Mouse (Mus musculus) Patski (cell line): ENCODE measurements around the gene Casp9. TPM values are rescaled to one million over a fixed set of nuclear protein-coding genes. Genes with fewer than 3 reads are reported as not detected.

Experiments
- ATAC-seq: fragments of 100-300 bp; one replicate; pipeline ENCODE4 v1.8.0; 2021
- CTCF ChIA-PET: fragments of 350-600 bp; sonication (Branson Sonifier 250); formaldehyde crosslinking; loops from one replicate; lab custom pipeline; 2022; ENCODE audit warnings: inconsistent platforms; lab: Charles Lee
- POLR2A ChIA-PET: fragments of 350-600 bp; sonication (Branson Sonifier 250); formaldehyde crosslinking; loops from one replicate; lab custom pipeline; 2022; ENCODE audit warnings: antibody characterized with exemption, inconsistent platforms; lab: Charles Lee
- DNase-seq: peaks from one replicate; pipeline ENCODE4 v3.0.0-alpha.2; 2011; ENCODE audit warnings: low read depth, low spot score
- H3K27me3 ChIP-seq: fragments of 371-371 bp; one replicate; pipeline ENCODE4 v1.5.1; 2021
- CTCF ChIP-seq: fragments of 100-300 bp; IDR thresholded peaks from one replicate; pipeline ENCODE4 v1.5.1; 2021
- in situ Hi-C: fragments of 300-500 bp; cut with MboI; formaldehyde crosslinking; loops from 3 replicates; pipeline ENCODE4 v1.11.1; 2018; ENCODE audit warnings: low pct_unique_long_range_greater_than_20kb, mixed read lengths
- polyA plus RNA-seq: library from polyadenylated mRNA; unstranded; gene quantifications from one replicate; pipeline ENCODE4 v1.2.3, GENCODE M21; 2021

Gene Casp9
- polyA plus RNA-seq, 1 experiment from 2014 or later, result 6.9 TPM

DNA sequence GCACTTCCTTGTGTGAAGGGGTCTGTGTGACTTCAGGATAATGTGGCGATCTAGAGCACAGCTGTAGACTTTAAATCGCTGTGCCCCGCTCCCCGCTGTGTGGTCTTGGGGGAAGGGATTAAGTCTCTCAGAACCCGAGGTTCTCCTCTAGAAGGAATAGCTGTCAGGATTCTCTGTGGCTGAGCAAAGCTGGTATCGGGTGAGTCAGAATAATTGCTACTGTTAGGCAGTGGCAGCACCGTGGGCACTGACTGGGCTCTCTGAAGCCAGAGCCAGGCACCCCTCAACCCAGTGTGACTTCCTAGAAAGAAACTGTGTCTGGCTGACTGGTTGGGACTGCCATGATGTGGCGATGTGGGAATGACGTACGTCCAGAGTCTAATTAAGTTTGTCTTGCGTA, 37.0 kb downstream of the Casp9 start:
- no peak for ATAC-seq
- POLR2A ChIA-PET, result no interaction called here
- CTCF ChIA-PET, result interaction anchor here (1.1 kb wide), 1 partner anchor 117 kb away, joined by 4 read pairs; no protein-coding TSS in a partner anchor
- in situ Hi-C loops, result loop anchor here (25.0 kb wide), 1 partner anchor 1182 kb away; no protein-coding TSS in a partner anchor
- DNase-seq, result no peak
- TF ChIP-seq CTCF, result no peak
- no peaks in the 10 kb centered on the region for H3K27me3 ChIP-seq

DNA sequence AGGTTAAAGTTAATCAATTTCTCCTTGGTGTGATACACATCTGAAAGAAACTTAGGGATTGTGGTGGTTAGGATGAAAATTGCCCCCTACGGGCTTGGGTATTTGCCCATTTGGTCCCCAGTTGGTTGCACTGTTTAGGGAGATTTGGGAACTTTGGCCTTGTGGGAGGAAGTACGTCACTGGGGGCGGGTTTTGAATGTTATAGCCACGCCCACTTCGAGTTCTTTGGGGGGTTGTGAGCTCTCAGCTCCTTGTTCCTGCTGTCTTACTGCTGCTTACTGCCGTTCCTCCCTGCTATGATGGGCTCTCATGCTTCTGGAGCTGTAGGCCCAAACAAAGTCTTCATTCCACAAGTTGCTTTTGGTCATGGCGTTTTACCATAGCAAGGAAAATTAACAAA, 37.9 kb downstream of the Casp9 start:
- CTCF ChIA-PET, result interaction anchor here (1.1 kb wide), 1 partner anchor 116 kb away, joined by 4 read pairs; no protein-coding TSS in a partner anchor
- in situ Hi-C loops, result loop anchor here (25.0 kb wide), 1 partner anchor 1181 kb away; no protein-coding TSS in a partner anchor

DNA sequence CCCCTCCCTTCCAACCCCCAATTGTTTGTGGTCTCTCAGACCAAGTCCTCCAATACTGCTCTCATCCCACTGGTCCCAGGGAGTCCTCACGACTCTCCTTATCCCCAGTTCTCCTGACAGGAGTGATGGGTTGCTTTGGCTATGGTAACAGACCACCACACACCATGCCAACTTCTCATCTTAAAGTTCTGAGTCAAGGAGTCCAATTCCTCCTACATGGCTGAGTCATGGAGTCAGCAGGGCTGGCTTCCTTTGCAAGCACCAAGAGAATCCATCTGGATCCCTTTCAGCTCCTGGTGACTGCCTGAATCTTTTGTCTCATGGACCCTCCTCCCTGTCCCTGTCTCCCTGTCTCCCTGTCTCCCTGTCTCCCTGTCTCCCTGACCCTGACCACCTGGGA, 40.5 kb downstream of the Casp9 start:
- ChIA-PET CTCF (interaction anchor here (1.0 kb wide), 1 partner anchor 17 kb away, joined by 3 read pairs; no protein-coding TSS in a partner anchor), POLR2A (no interaction called here)
- DNase-seq, result no peak
- no peak for TF ChIP-seq CTCF
- in situ Hi-C loops, result loop anchor here (25.0 kb wide), 1 partner anchor 1178 kb away; no protein-coding TSS in a partner anchor
- no peak for ATAC-seq
- H3K27me3 ChIP-seq, result no peaks in the 10 kb centered on the region

More for the DNA sequence above, 37.9 kb downstream of the Casp9 start:
- H3K27me3 ChIP-seq, result no peaks in the 10 kb centered on the region
- no peak for TF ChIP-seq CTCF
- POLR2A ChIA-PET, result no interaction called here
- no peak for ATAC-seq
- no peak for DNase-seq

DNA sequence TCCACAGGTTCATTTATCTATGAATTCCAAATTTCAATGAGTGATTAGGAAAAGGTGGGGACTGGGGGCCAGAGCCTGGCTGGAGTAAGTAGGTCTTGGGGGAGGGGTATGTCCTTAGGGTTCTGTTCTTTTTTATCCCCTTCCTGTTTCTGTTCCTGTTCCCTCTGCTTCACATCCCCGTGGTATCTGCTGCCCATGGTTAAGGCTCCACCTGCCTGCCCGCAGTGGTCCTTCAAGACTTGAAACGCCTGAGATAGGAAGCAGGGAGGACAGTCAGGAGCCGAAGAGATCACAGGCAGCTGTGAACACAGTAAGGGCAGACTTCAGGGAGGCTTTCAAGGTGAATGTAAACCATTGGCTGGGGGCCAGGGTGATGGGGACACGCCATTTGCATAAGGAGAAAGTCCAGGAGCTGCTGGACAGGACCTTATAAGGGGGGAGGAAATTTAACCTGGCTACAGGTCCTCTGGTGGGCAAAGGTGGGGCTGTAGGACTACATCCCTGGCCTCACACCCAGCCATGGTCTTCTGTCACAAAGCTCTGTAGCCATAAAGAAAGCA, 41.2 kb downstream of the Casp9 start:
- ATAC-seq, result no peak
- H3K27me3 ChIP-seq, result no peaks in the 10 kb centered on the region
- TF ChIP-seq CTCF, result no peak
- ChIA-PET CTCF (interaction anchor here (1.0 kb wide), 1 partner anchor 17 kb away, joined by 3 read pairs; no protein-coding TSS in a partner anchor), POLR2A (no interaction called here)
- in situ Hi-C loops, result loop anchor here (25.0 kb wide), 1 partner anchor 1178 kb away; no protein-coding TSS in a partner anchor
- DNase-seq, result no peak

DNA sequence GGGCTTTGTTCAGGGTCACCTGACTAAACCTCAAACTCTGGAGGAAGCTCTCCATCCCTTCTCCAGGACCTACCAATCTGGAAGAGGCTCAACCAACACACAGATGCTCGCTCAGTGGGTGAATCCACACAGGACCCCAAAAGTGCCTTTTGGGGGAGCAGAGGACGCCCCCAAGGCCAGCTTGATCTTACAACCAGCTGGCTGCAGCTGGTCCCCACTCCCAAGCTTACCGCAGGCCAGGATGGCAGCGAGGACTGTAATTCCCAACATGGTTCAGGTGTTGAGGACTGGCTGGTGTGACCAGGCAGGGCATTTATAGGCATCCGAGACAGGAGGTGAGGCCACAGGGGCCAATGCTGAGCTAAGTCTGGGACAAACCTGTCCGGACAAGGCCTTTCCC, 52.6 kb downstream of the Casp9 start, which contains the start of gene Ctrc:
TSS of gene Ctrc (minus strand) at position 361 of the 400 bp plus-strand sequence.
- no peak for TF ChIP-seq CTCF
- ChIA-PET POLR2A (no interaction called here), CTCF (interaction anchor here (1.1 to 1.7 kb wide), 2 partner anchors 25 to 36 kb away, joined by 3 to 4 read pairs; no protein-coding TSS in a partner anchor)
- in situ Hi-C loops, result loop anchor here (10.0 to 25.0 kb wide), 2 partner anchors 231 to 1166 kb away; partner anchors contain the start of gene Tmem82
- no peaks in the 10 kb centered on the region for H3K27me3 ChIP-seq
- DNase-seq (no peak), ATAC-seq (no peak)

DNA sequence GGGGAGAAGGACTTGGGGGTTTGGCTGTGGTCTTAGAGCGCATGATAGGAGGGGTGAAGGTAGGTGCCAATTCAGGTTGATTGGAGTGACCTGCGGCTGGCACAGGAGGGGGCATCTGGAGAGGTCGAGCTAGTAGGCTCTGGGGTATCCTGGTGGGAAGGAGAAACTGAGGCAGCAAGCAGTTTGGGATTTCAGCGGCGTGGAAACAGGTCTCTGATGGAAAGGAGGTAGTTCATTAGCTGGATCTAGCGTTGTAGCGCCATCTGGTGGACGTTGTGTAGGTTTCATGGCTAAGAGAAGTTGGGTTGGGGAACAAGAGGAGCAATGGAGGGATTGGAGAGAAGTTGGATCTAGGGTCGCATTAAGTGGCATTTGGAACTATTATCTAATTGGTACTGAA, 60.0 kb downstream of the Casp9 start:
- no peak for DNase-seq
- POLR2A ChIA-PET, result no interaction called here
- ATAC-seq, result no peak

DNA sequence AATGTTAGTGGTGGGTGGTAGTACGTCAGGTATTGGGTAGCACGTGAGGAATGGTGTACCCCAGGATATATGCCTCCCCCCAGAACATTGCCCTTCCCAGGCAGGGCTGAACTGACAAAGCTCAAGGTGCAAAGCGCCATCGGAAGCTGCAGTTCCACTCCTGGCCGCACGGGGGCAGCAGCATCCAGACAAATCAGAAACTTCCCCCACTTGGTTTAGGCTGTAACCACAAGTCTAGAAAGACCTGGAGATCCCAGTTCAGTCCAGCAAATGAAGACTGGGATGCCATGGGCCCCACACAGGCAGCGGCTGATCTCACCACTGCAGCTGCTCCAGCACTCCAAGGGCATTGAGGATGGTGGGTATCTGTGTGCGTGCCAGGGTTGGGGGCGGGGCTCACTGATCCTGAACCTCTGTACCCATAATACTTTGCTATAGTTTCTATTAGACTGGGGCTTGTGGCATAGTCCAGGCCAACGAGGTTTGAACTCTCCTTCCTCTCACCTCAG, 64.1 kb downstream of the Casp9 start:
- ATAC-seq (peak; percentile 71), DNase-seq (no peak)
- H3K27me3 ChIP-seq, result no peaks in the 10 kb centered on the region
- ChIA-PET CTCF (interaction anchor here (1.0 to 2.2 kb wide), 6 partner anchors 23 to 240 kb away, joined by 3 to 16 read pairs (median 4); no protein-coding TSS in a partner anchor), POLR2A (no interaction called here)
- in situ Hi-C loops, result loop anchor here (5.0 kb wide), 1 partner anchor 100 kb away; no protein-coding TSS in a partner anchor
- no peak for TF ChIP-seq CTCF

More for the DNA sequence above, 60.0 kb downstream of the Casp9 start:
- in situ Hi-C loops, result no loop called here
- no peaks in the 10 kb centered on the region for H3K27me3 ChIP-seq
- TF ChIP-seq CTCF, result peak; percentile 68
- CTCF ChIA-PET, result interaction anchor here (1.2 to 2.9 kb wide), 5 partner anchors 11 to 103 kb away, joined by 3 to 19 read pairs (median 6); no protein-coding TSS in a partner anchor

DNA sequence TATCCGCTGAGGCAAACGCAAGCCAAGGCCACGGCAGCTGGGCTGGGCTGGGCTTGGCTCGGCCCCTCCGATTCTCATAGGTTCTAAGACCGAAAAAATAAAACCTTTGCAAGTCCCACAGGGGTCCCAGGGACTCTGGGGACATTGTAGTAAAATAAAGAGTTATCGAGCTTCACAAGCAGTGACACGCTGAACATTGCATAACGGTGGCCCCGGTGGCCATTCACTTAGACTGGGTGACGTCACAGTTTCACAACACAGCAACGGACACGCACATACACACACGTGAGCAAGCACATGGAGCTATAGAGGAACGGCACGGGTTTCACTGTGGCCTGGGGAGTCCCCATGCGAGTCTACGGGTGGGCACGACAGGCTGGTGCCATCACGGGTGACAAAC, 65.1 kb downstream of the Casp9 start:
- POLR2A ChIA-PET, result no interaction called here
- in situ Hi-C loops, result loop anchor here (5.0 kb wide), 1 partner anchor 99 kb away; no protein-coding TSS in a partner anchor
- H3K27me3 ChIP-seq, result no peaks in the 10 kb centered on the region
- no peak for DNase-seq
- CTCF ChIA-PET, result interaction anchor here (1.6 to 2.2 kb wide), 2 partner anchors 67 to 97 kb away, joined by 4 to 16 read pairs; no protein-coding TSS in a partner anchor
- TF ChIP-seq CTCF, result no peak
- no peak for ATAC-seq

DNA sequence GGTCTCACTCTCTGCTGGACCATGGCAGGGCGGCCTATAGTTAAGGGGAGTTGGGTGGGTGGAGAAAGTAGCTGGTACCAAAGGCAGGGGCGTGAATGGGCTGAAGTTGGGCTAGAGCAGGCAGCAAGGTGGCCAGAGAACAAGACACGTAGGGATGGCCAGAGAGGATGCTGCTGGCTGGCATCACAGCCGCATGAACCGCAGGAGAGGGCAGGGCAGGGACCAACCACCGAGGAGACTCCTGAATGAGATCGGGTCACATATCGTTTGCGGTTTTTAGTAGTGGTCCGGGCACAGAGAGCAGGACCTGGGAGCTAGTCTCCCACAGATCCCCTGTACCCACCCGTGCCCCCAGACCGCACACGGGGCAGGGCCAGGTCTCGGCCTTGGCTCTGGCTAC, 65.9 kb downstream of the Casp9 start:
- ChIA-PET POLR2A (no interaction called here), CTCF (no interaction called here)
- in situ Hi-C loops, result loop anchor here (5.0 kb wide), 1 partner anchor 98 kb away; no protein-coding TSS in a partner anchor
- DNase-seq, result no peak
- TF ChIP-seq CTCF, result no peak
- H3K27me3 ChIP-seq, result no peaks in the 10 kb centered on the region
- no peak for ATAC-seq

DNA sequence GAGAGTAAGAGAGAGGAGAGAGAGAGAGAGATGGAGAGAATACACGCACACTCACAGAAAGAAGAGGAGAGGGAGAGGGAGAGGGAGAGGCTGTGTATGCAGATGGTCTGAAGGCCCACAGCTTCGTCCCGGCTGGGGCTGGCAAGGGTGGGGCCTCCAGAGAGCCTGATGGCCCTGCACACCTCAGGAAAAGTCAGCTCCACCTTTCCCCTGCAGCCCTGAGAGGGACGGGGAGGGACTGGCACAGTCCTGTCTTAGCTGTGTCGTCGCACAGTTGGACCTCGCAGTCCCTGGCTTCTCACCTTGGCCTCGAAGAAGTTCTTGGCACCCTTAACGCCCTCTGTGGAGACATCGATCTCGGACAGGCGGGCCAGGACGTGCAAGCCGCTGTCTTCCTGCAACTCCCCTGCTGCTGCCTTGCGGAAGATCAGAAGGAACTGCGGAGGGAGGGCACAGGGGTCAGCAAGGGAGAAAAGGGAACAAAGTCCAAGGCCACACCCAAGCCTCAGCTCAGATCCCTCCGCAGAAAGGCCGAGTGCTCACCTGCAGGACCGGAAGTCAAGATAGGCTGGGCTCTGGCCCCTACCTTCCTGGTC, 66.9 kb downstream of the Casp9 start:
- CTCF ChIA-PET, result no interaction called here
- DNase-seq (no peak), ATAC-seq (no peak)
- POLR2A ChIA-PET, result no interaction called here
- TF ChIP-seq CTCF, result no peak
- in situ Hi-C loops, result no loop called here
- no peaks in the 10 kb centered on the region for H3K27me3 ChIP-seq
